Mouse (Mus musculus) adrenal gland, adult 8-10 months (tissue): ENCODE results near the gene Hspa4l. TPM values are rescaled to one million over a fixed set of nuclear protein-coding genes. Genes with fewer than 3 reads are reported as not detected.
A peak's percentile ranks its signal among the peaks of the same experiment; 100 is the strongest.

ENCODE experiments used
- DNase-seq: peaks from one replicate; pipeline ENCODE4 v3.0.0; 2022
- total RNA-seq, 4 experiments: library from RNA; stranded (reverse); gene quantifications; 2 replicates each; pipeline ENCODE4 v1.2.4; 2022

Gene Hspa4l
- total RNA-seq, 4 experiments from 2014 or later, result 68.7 to 102 (median 70.5) TPM

- peak; percentile 9 for DNase-seq
Measured at GRCm38 (mm10) chr3:40845521-40845920, 101.2 kb downstream of the Hspa4l start.

Other genes with a start within 250 kb of the Hspa4l start
- 1 to 10 TPM; 2.9 to 5.0 (median 4.3) TPM for gene Intu, start 213.2 kb upstream of the Hspa4l start, total RNA-seq
- gene Slc25a31, start 35.6 kb upstream of the Hspa4l start, total RNA-seq, result under 1 TPM in 1 of 4 experiments, not detected in 3; 0.22 TPM
- gene Plk4, start 55.5 kb downstream of the Hspa4l start, total RNA-seq, result 1 to 10 TPM; 4.2 to 8.7 (median 5.5) TPM
- 10 to 100 TPM; 18.8 to 28.4 (median 20.2) TPM for gene Mfsd8, start 102.4 kb downstream of the Hspa4l start, total RNA-seq
- 1 to 10 TPM; 4.4 to 8.6 (median 6.9) TPM for gene Abhd18, start 102.5 kb downstream of the Hspa4l start, total RNA-seq
- under 1 TPM in 2 of 4 experiments, not detected in 2; 0.19 to 0.34 TPM for gene 1700034I23Rik, start 158.0 kb downstream of the Hspa4l start, total RNA-seq
- 10 to 100 TPM; 22.3 to 33.3 (median 26.7) TPM for gene Larp1b, start 205.3 kb downstream of the Hspa4l start, total RNA-seq